Mouse (Mus musculus): ENCODE results near the gene Hectd3. TPM values are rescaled to one million over a fixed set of nuclear protein-coding genes. Genes with fewer than 3 reads are reported as not detected.
A peak's percentile ranks its signal among the peaks of the same experiment; 100 is the strongest.

The Hectd3 gene
- polyA plus RNA-seq, 1 experiment from 2014 or later, result 13.9 TPM

DNA sequence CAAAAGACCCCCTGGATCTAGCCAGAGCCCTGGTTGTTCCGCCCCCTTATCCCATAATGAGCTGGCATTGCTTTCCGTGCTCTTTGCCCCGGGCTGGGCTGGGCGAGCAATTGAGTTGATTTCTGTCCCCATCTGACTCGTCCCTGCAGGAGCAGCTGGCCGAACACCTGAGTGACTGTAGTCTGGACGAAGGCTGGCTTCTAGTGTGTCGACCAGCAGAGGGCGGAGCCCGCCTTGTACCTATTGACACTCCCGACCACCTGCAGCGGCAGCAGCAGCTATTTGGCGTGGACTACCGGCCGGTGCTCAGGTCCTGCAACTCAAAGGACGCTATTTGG is 650 bp downstream of the Hectd3 start:
- peak overlapping the region; percentile 99 for H3K4me3 ChIP-seq (replicated peaks)
- peak overlapping the region; percentile 96 for H3K4me2 ChIP-seq (replicated peaks)
- peaks cover 28% of the 10 kb centered on the region for H3K4me1 ChIP-seq
- no peaks in the 10 kb centered on the region for H3K27me3 ChIP-seq
- H3K9me3 ChIP-seq (replicated peaks), result no peaks in the 10 kb centered on the region
- no peak for ATAC-seq (ENCODE audit: insufficient number of reproducible peaks, low FRiP score, low TSS enrichment, low read depth)
- peak overlapping the region; percentile 73 for H3K9ac ChIP-seq
- peaks cover 24% of the 10 kb centered on the region for H3K36me3 ChIP-seq
- peak overlapping the region; percentile 36; the same call in 1 of the 2 replicates for H3K27ac ChIP-seq (replicated peaks)
- WGBS, result under 1% methylated on average over 16 of the region's 16 CpGs

DNA sequence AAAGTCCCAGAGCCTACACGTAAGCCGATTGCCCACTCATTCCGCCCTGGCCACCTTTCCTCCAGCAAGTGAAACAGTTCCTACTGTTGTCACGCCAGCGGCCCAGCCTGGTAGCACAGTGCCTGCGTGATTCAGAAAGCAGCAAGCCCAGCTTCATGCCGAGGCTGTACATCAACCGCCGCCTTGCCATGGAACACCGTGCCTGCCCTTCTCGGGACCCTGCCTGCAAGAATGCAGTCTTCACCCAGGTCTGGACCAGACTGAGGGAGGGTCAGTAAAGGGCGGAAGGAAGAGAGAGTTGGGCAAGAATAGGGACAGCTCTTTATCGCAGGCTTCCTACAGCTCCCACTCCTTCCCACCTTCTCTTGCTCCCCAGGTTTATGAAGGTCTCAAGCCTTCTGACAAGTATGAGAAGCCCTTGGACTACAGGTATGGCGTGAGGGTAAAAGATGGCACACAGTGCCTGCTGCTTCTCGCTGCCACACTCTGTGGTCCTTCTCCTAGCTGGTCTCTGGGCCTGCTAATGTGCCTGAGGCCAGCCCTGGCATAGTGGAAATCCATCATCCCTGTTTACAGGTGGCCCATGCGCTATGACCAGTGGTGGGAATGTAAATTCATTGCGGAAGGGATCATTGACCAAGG is 4.5 kb downstream of the Hectd3 start:
- H3K27ac ChIP-seq (replicated peaks), result no peak overlapping the region
- 89% methylated on average over 17 of the region's 17 CpGs for WGBS
- no peak overlapping the region for H3K9ac ChIP-seq
- H3K4me3 ChIP-seq (replicated peaks), result no peak overlapping the region
- no peaks in the 10 kb centered on the region for H3K9me3 ChIP-seq (replicated peaks)
- ATAC-seq (ENCODE audit: insufficient number of reproducible peaks, low FRiP score, low TSS enrichment, low read depth), result no peak
- H3K4me2 ChIP-seq (replicated peaks), result no peak overlapping the region
- H3K4me1 ChIP-seq, result peaks cover 16% of the 10 kb centered on the region
- no peaks in the 10 kb centered on the region for H3K27me3 ChIP-seq
- H3K36me3 ChIP-seq, result peaks cover 49% of the 10 kb centered on the region

DNA sequence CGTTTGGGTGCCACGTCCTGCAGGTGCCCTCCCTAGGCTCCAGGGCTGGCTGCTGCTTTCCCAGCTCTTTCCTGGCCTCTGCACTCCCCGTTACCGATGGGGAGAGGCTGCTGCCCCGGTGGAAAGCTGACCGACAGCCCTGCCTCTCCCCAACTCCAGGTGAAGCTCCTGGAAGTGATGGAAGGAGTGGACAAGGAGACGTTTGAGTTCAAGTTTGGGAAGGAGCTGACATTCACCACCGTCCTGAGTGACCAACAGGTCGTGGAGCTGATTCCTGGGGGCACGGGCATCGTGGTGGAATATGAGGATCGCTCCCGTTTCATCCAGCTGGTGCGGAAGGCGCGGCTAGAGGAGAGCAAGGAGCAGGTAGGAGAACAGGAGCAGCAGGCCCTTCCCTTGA is 6.8 kb downstream of the Hectd3 start:
- H3K27ac ChIP-seq (replicated peaks), result no peak overlapping the region
- no peak for ATAC-seq (ENCODE audit: insufficient number of reproducible peaks, low FRiP score, low TSS enrichment, low read depth)
- H3K9ac ChIP-seq, result no peak overlapping the region
- no peaks in the 10 kb centered on the region for H3K27me3 ChIP-seq
- WGBS, result 89% methylated on average over 16 of the region's 16 CpGs
- H3K4me3 ChIP-seq (replicated peaks), result no peak overlapping the region
- no peaks in the 10 kb centered on the region for H3K4me1 ChIP-seq
- H3K9me3 ChIP-seq (replicated peaks), result no peaks in the 10 kb centered on the region
- no peak overlapping the region for H3K4me2 ChIP-seq (replicated peaks)
- peaks cover 49% of the 10 kb centered on the region for H3K36me3 ChIP-seq

DNA sequence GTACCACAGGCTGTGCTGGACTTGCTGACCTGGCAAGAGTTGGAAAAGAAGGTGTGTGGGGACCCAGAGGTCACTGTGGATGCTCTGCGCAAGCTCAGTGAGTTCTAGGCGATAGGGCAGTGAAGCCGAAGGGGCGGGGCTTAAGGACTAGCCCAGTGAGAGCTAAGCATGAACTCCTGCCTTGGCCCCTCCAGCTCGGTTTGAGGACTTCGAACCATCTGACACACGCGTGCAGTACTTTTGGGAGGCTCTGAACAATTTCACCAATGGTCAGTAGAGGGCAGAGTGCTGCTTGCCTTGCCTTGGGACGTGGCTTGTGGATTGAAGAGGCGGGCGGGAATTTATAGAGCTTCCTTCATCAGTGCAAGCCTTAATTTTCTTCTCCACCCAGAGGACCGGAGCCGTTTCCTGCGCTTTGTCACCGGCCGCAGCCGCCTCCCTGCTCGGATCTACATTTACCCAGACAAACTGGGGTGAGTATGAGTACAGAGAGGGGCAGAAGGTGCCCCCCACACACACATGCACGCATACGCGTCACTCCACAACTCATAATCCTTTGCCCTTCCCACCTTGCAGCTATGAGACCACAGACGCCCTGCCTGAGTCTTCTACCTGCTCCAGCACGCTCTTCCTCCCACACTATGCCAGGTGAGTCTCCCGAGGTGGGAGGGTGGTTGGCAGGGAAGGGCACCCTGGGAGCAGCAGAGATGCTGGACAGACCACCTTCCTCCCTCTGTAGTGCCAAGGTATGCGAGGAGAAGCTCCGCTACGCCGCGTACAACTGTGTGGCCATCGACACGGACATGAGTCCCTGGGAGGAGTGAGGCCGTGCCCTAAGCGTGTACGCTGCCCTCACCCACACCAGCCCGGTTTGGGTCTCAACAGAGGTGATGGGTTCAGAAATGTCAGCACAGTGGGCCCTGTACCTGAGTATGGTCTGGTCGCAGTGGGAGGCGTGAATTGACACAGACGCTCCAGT is 7.7 kb downstream of the Hectd3 start:
- Histone ChIP-seq H3K4me3 (replicated peaks) (0 out of 2 replicates have a peak overlapping the region, but pooled peaks have one; percentile 0), H3K27me3 (no peaks in the 10 kb centered on the region), H3K27ac (replicated peaks) (no peak overlapping the region), H3K9ac (no peak overlapping the region), H3K9me3 (replicated peaks) (no peaks in the 10 kb centered on the region), H3K36me3 (peaks cover 49% of the 10 kb centered on the region), H3K4me1 (no peaks in the 10 kb centered on the region), H3K4me2 (replicated peaks) (0 out of 2 replicates have a peak overlapping the region, but pooled peaks have one; percentile 1)
- WGBS, result 50% methylated on average over 38 of the region's 38 CpGs
- peak; percentile 56 for ATAC-seq (ENCODE audit: insufficient number of reproducible peaks, low FRiP score, low TSS enrichment, low read depth)

DNA sequence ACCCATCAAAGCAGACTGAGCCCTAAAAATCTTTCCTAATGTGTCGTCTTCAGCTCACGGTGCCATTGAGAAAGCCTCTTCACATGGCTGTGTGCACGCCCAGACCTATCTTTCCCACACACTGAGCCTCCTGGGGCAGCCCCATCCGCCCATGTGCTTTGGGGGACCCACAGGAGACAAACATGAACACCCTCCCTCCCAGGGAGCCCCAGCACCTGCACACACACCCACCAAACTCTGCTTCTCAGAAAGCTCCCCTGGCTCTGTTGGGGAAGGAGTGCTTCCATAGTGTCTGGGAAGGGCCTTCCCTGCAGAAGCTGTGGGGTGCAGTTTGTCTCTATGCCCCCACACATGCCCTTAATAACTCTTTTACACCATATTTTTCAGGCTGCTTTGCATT is 9.5 kb downstream of the Hectd3 start:
- H3K4me2 ChIP-seq (replicated peaks), result no peak overlapping the region
- WGBS, result 68% methylated on average over 4 of the region's 4 CpGs

DNA sequence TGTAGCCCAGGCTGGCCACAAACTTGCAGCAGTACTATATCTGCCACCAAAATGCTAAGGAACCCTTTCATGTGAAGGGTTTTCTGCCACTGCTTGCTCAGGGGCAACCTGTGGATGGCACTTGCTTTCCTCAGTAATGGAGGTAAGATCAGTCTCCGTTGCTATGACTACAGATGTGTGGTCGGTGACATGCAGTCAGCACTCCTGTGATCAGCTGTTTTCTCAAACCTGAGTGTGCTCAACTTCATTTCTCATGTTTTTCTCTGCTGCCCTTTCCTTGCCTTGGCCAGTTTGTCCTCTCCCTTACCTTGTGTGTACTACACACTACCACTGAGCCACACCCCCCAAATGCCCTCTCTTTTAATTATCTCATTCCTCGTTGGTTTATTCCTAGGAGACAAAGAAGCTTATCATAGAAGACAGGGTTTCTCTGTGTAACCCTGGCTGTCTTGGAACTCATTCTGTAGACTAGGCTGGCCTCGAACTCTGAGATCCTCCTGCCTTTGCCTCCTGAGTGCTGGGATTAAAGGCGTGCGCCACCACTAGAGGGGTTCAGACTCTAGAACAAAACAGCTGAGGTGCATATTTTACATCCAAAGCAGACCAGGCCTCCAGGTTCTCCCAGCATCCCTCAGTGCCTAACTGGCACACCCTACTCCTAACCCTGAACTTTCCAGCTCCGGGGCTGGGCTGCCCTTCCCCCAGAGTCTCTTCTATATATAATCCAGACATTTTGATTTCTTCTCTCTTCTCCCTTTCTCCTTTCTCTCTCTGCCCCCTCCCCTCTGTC is 10.7 kb downstream of the Hectd3 start:
- WGBS, result 70% methylated on average over 7 of the region's 7 CpGs
- no peaks in the 10 kb centered on the region for H3K27me3 ChIP-seq
- ATAC-seq (ENCODE audit: insufficient number of reproducible peaks, low FRiP score, low TSS enrichment, low read depth), result no peak

More for the DNA sequence above, 9.5 kb downstream of the Hectd3 start:
- peaks cover 36% of the 10 kb centered on the region for H3K36me3 ChIP-seq
- no peak overlapping the region for H3K9ac ChIP-seq
- no peaks in the 10 kb centered on the region for H3K9me3 ChIP-seq (replicated peaks)
- no peaks in the 10 kb centered on the region for H3K27me3 ChIP-seq
- H3K4me1 ChIP-seq, result no peaks in the 10 kb centered on the region
- no peak overlapping the region for H3K4me3 ChIP-seq (replicated peaks)
- no peak for ATAC-seq (ENCODE audit: insufficient number of reproducible peaks, low FRiP score, low TSS enrichment, low read depth)
- no peak overlapping the region for H3K27ac ChIP-seq (replicated peaks)

DNA sequence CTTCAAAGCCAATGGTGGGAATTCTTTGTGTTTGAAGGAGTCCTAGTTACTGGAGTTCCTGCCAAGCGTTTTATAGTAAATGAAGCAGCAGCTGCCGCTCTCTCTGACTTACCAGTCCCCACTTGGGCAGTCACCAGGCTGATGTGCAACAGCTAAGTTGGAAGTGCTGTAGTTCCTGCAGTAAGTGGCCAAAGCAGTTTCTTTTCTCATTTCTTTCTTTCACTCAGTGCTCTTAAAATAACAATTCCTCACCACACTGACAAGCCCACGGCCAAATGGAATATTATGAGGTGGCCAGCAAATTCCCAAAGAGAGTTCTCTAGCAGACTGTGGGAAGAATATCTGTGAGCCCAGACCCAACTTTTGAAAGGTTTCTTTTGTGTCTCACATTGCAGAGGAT is 11.9 kb downstream of the Hectd3 start:
- peaks cover 13% of the 10 kb centered on the region for H3K36me3 ChIP-seq
- H3K27ac ChIP-seq (replicated peaks), result no peak overlapping the region
- 58% methylated on average over 3 of the region's 3 CpGs for WGBS
- no peak for ATAC-seq (ENCODE audit: insufficient number of reproducible peaks, low FRiP score, low TSS enrichment, low read depth)
- H3K4me3 ChIP-seq (replicated peaks), result no peak overlapping the region
- no peaks in the 10 kb centered on the region for H3K4me1 ChIP-seq
- H3K4me2 ChIP-seq (replicated peaks), result no peak overlapping the region
- H3K9me3 ChIP-seq (replicated peaks), result no peaks in the 10 kb centered on the region
- no peak overlapping the region for H3K9ac ChIP-seq
- no peaks in the 10 kb centered on the region for H3K27me3 ChIP-seq

More for the DNA sequence above, 10.7 kb downstream of the Hectd3 start:
- H3K4me2 ChIP-seq (replicated peaks), result no peak overlapping the region
- H3K9ac ChIP-seq, result no peak overlapping the region
- H3K36me3 ChIP-seq, result peaks cover 24% of the 10 kb centered on the region
- no peak overlapping the region for H3K4me3 ChIP-seq (replicated peaks)
- no peaks in the 10 kb centered on the region for H3K9me3 ChIP-seq (replicated peaks)
- no peak overlapping the region for H3K27ac ChIP-seq (replicated peaks)
- no peaks in the 10 kb centered on the region for H3K4me1 ChIP-seq

DNA sequence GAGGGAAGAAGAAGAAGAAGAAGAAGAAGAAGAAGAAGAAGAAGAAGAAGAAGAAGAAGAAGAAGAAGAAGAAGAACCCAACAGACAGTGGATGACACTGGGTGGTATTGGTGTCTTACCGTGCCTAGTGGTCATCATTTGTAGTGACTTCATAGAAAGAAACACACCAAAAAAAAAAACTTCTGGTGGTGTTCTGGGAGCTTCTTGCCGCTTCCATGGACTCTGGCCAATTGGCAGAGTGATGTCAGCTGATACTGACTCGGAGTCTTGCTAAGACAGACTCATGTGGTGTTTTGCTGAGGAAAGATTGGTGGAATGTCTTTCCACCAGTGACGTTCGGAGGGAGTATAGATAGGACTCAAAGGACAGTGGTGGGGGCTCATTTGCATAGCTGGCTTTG is 15.1 kb downstream of the Hectd3 start:
- no peaks in the 10 kb centered on the region for H3K36me3 ChIP-seq
- WGBS, result 83% methylated on average over 5 of the region's 5 CpGs
- H3K4me2 ChIP-seq (replicated peaks), result no peak overlapping the region
- no peak overlapping the region for H3K27ac ChIP-seq (replicated peaks)
- no peak overlapping the region for H3K9ac ChIP-seq
- no peak overlapping the region for H3K4me3 ChIP-seq (replicated peaks)
- ATAC-seq (ENCODE audit: insufficient number of reproducible peaks, low FRiP score, low TSS enrichment, low read depth), result no peak
- H3K4me1 ChIP-seq, result no peaks in the 10 kb centered on the region
- H3K9me3 ChIP-seq (replicated peaks), result no peaks in the 10 kb centered on the region
- no peaks in the 10 kb centered on the region for H3K27me3 ChIP-seq

DNA sequence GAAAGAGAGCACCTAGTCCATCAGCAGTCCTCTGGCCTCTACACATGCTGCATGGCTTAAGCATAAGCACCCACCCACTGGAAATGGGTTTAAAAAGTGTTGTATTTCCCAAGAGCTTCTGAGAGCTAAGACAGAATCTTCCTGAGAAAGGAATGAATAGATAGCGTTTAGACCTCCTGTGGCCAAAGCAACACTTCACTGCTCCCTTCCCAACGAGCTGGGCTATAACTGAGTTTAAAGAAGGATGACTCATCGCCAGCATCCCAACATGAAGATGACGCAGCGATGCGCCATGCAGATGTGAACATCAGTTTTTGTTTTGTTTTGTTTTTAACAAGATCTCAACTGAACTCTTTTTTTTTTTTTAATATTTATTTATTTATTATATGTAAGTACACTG is 18.5 kb downstream of the Hectd3 start:
- 80% methylated on average over 6 of the region's 6 CpGs for WGBS

DNA sequence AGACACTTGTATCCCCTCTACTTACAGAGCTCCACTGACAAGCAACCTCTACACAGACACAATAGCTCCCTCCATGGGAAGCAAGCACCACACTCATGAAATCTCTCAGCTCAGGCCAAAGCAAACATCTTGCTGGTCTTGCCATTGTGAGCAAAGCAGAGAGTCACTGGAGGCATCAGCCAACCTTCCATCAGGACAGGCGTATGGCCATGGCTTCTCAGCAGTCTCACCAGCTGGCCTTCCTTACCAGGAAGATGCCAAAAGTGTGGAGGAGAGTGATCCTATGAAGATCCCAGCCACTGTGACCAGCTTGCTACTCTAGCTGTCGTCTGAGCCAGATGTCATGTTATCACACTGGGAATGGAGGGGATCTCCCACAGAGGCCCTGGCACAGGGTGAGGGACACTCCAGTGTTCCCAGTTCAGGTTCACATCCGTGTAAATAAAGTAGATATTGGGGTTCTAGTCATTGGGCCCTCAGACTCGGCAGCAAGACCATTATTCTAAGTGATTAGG is 19.8 kb downstream of the Hectd3 start:
- WGBS, result 62% methylated on average over 4 of the region's 4 CpGs
- Histone ChIP-seq H3K4me3 (replicated peaks) (no peak overlapping the region), H3K4me1 (peaks cover under 1% of the 10 kb centered on the region; the same call in 1 of the 2 replicates), H3K9ac (no peak overlapping the region), H3K36me3 (no peaks in the 10 kb centered on the region), H3K27me3 (no peaks in the 10 kb centered on the region), H3K4me2 (replicated peaks) (no peak overlapping the region), H3K27ac (replicated peaks) (no peak overlapping the region), H3K9me3 (replicated peaks) (no peaks in the 10 kb centered on the region)
- no peak for ATAC-seq (ENCODE audit: insufficient number of reproducible peaks, low FRiP score, low TSS enrichment, low read depth)

More for the DNA sequence above, 18.5 kb downstream of the Hectd3 start:
- H3K4me1 ChIP-seq, result no peaks in the 10 kb centered on the region
- H3K4me2 ChIP-seq (replicated peaks), result no peak overlapping the region
- H3K27ac ChIP-seq (replicated peaks), result no peak overlapping the region
- H3K9ac ChIP-seq, result no peak overlapping the region
- H3K36me3 ChIP-seq, result no peaks in the 10 kb centered on the region
- H3K4me3 ChIP-seq (replicated peaks), result no peak overlapping the region
- H3K27me3 ChIP-seq, result no peaks in the 10 kb centered on the region
- H3K9me3 ChIP-seq (replicated peaks), result no peaks in the 10 kb centered on the region
- ATAC-seq (ENCODE audit: insufficient number of reproducible peaks, low FRiP score, low TSS enrichment, low read depth), result no peak

DNA sequence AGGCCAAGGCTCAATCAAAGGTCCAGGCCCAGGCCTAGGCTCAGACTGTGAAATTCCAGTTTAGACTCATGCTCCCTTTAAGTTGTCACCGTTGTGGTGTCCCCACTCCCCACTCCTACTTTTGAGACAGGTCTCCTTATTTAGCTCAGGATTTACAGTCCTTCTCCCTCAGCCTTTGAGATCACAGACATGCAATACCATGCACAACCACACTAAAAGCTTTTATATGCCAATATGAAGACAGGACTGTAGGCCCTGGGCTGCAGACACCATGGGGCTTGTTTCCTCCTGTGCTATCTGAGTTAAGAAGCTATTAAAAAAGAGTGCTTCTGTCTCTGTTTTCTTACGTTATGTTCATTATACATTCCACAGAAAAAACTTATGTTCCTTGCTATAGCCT is 22.6 kb downstream of the Hectd3 start:
- 83% methylated on average over 2 of the region's 2 CpGs for WGBS
- H3K9me3 ChIP-seq (replicated peaks), result no peaks in the 10 kb centered on the region
- ATAC-seq (ENCODE audit: insufficient number of reproducible peaks, low FRiP score, low TSS enrichment, low read depth), result no peak
- no peaks in the 10 kb centered on the region for H3K27me3 ChIP-seq
- no peak overlapping the region for H3K27ac ChIP-seq (replicated peaks)
- no peak overlapping the region for H3K4me2 ChIP-seq (replicated peaks)
- H3K4me1 ChIP-seq, result peaks cover 8% of the 10 kb centered on the region
- H3K9ac ChIP-seq, result no peak overlapping the region
- peaks cover 7% of the 10 kb centered on the region for H3K36me3 ChIP-seq
- no peak overlapping the region for H3K4me3 ChIP-seq (replicated peaks)
